Mouse (Mus musculus) bone marrow macrophage, adult 2 months (primary cell): ENCODE results near the gene AC170998.1.

ENCODE experiments used
- CTCF ChIP-seq: IDR thresholded peaks from 2 replicates; pipeline ENCODE4 v1.5.1; 2012; ENCODE audit warnings: low read depth, mild to moderate bottlenecking, low read length, moderate library complexity
- POLR2A ChIP-seq: IDR thresholded peaks from 2 replicates; pipeline ENCODE4 v1.6.1; 2012; ENCODE audit warnings: mild to moderate bottlenecking, low read depth, low read length, borderline replicate concordance

GRCm38 (mm10) chr17:28739244-28739643, 13.4 kb downstream of the AC170998.1 start:
- no peak for TF ChIP-seq CTCF
- no peak for TF ChIP-seq POLR2A
